Mouse (Mus musculus): ENCODE measurements at regions not wholly inside any gene's neighbourhood (a gene's known extent, or its start where the extent isn't known, plus 50 kb on each side); places are given as distances from the start of the nearest gene placed in this dataset.

DNA sequence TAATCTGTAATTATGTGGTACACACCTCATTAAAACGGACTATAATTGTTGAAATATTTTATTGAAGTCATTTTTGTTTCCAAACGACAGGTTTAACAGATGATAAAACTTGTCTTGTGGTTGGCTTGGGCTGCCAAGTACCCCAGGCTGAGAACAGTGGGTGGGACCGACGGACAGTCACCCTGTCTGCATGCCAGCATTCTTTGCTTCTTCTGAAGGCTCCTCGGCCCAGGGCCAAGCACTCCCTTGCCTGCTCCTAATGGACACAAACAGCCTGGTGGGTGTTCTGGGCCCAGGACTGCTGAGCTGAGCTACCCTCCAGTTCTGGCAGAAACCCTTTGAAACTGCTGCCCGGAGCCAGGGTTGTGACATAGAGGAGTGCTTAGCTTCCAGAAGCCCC lies 227.4 kb downstream of the 3110018I06Rik start:
- no peak for TF ChIP-seq CTCF (IDR thresholded peaks at IDR 0.05; ENCODE audit: extremely low read depth, insufficient read depth, low read length)
- TF ChIP-seq POLR2A (IDR thresholded peaks at IDR 0.05; ENCODE audit: extremely low read depth, insufficient read depth, low read length), result no peak

Measured in cortical plate, adult 2 months (tissue).